Mouse (Mus musculus) hindbrain, embryonic 14.5 days (tissue): ENCODE data around the gene Gm29106. TPM values are rescaled to one million over a fixed set of nuclear protein-coding genes. Genes with fewer than 3 reads are reported as not detected.
"Not testable (repeated sequence)": the region's sequence is repeated elsewhere in the genome, so short reads cannot be mapped to it uniquely, and the experiment has no call there.

Experiments used
- ATAC-seq: fragments of 200-750 bp; cut with Nextera tagmentation; 2 replicates; pipeline ENCODE4 v1.8.0; 2017; ENCODE audit warnings: moderate number of reproducible peaks, mild to moderate bottlenecking, moderate TSS enrichment, moderate library complexity; ENCODE audit not compliant: low FRiP score
- DNase-seq: peaks from one replicate; pipeline ENCODE4 v3.0.0-alpha.2; 2015; ENCODE audit warnings: low spot score
- H3K27ac ChIP-seq: fragments of 300-500 bp; sonication (generic); 2 replicates; pipeline ENCODE4 v1.5.1; 2014; ENCODE audit warnings: mild to moderate bottlenecking, moderate library complexity
- H3K27me3 ChIP-seq: fragments of 300-500 bp; sonication (generic); 2 replicates; pipeline ENCODE4 v1.6.1; 2014; ENCODE audit warnings: mild to moderate bottlenecking, low read length, mixed read lengths; ENCODE audit not compliant: control insufficient read depth, insufficient read depth
- H3K36me3 ChIP-seq: fragments of 300-500 bp; sonication (generic); replicated peaks from 2 replicates; pipeline ENCODE4 v1.6.1; 2014; ENCODE audit not compliant: control insufficient read depth, insufficient read depth
- H3K4me1 ChIP-seq: fragments of 300-500 bp; sonication (generic); replicated peaks from 2 replicates; pipeline ENCODE4 v1.6.1; 2014; ENCODE audit warnings: antibody characterized with exemption, low read length, mixed read lengths; ENCODE audit not compliant: control insufficient read depth, insufficient read depth
- H3K4me2 ChIP-seq: fragments of 300-500 bp; sonication (generic); replicated peaks from 2 replicates; pipeline ENCODE4 v1.6.1; 2014; ENCODE audit warnings: mild to moderate bottlenecking, moderate library complexity
- H3K4me3 ChIP-seq: fragments of 300-500 bp; sonication (generic); replicated peaks from 2 replicates; pipeline ENCODE4 v1.5.1; 2014; ENCODE audit warnings: mild to moderate bottlenecking, low read length
- H3K9ac ChIP-seq: fragments of 300-500 bp; sonication (generic); 2 replicates; pipeline ENCODE4 v1.6.1; 2014
- H3K9me3 ChIP-seq: fragments of 300-500 bp; sonication (generic); 2 replicates; pipeline ENCODE4 v1.6.1; 2016; ENCODE audit warnings: low read length; ENCODE audit not compliant: control insufficient read depth
- WGBS: fragments of 180-500 bp; shearing (Covaris S2); extraction: QIAGEN DNeasy Blood & Tissue Kit; methylation state at CpG from one replicate; pipeline ENCODE4 v1.1.7; 2014; 5-methylcytosine and 5-hydroxymethylcytosine counted together
- polyA plus RNA-seq: library from polyadenylated mRNA; unstranded; fragments of >200 nt; fragmentation: Nextera tagmentation; extraction: Ambion mirVana; gene quantifications from 2 replicates; pipeline ENCODE4 v1.2.1, GENCODE M21; 2014

Gm29106 gene
- polyA plus RNA-seq = 0.48 and 0.87 TPM in 2 replicates

DNA sequence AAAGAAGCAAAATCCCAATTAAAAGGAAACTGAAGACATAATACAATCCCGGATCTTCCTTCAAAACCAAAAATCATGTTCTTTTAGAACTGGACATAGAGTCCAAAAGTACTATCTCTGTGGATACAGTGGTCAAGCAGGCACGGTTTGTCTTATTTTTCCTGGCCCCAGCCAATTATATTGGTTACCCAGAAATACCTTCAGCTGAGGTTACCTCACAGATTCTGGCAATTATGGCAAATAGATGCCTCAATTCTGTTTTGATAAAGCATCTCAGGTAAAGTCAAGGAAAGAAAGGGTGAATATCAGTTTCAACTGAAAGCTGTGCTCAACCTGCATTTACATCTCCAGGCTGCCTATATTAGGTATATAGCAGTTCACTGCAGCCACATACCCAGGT is at the start of gene Gm29106:
Gene Gm29106 (plus strand): TSS at position 301 of the 400 bp plus-strand sequence.
- H3K27me3 ChIP-seq, H3K4me3 ChIP-seq, H3K9ac ChIP-seq, H3K27ac ChIP-seq, ATAC-seq, H3K4me1 ChIP-seq, H3K36me3 ChIP-seq, DNase-seq, H3K4me2 ChIP-seq, H3K9me3 ChIP-seq: not testable (repeated sequence)
- WGBS = 78% methylated on average over 2 of the region's 2 CpGs

DNA sequence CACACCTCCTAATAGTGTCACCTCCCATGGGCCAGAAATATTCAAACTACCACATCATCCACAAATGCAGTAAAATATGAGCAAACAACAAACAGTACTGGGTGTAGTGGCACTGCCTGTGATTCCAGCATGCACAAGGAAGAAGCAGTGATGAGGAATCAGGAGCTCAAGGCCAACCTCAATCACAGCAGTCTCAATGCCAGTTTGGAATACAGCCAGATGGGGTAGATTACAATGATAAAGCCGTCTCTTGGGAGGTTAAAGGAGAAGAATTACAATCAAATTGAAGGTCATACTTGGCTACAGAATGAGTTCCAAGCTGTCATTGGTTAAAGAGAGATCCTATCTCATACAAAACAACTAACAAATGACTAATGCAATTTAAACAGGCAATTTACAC is 52.2 kb downstream of the Gm29106 start:
- Histone ChIP-seq H3K9ac (no peak overlapping the region), H3K36me3 (no peaks in the 10 kb centered on the region), H3K27ac (no peak overlapping the region), H3K4me1 (no peaks in the 10 kb centered on the region), H3K27me3 (no peaks in the 10 kb centered on the region), H3K4me3 (no peak overlapping the region), H3K9me3 (no peaks in the 10 kb centered on the region), H3K4me2 (no peak overlapping the region)
- ATAC-seq (no peak), DNase-seq (no peak)
- WGBS = 56% methylated on average over 1 of the region's 1 CpGs

DNA sequence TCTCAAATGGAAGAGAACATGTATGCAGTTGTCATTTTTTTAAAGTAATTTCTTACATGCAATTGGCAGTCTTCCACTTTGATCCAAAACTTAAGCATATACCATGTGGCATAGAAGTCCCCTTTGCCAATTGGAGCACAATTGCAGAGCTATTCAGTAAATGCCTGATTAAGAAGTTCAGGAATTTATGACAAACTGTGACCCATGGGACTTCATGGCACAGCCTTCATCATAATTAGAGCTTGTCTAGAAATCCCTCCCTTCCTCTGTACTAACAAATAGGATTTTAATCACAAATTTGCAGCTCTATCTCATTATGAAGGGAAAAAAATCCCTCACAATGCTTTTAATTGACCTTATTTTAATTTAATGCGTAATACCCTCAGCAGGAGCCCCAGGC is 59.7 kb downstream of the Gm29106 start:
- no peak overlapping the region for H3K4me3 ChIP-seq
- no peak overlapping the region for H3K4me2 ChIP-seq
- H3K4me1 ChIP-seq = no peaks in the 10 kb centered on the region
- 74% methylated on average over 1 of the region's 1 CpGs for WGBS
- DNase-seq (no peak), ATAC-seq (no peak)
- no peak overlapping the region for H3K9ac ChIP-seq
- H3K27ac ChIP-seq = no peak overlapping the region
- no peaks in the 10 kb centered on the region for H3K9me3 ChIP-seq
- no peaks in the 10 kb centered on the region for H3K36me3 ChIP-seq
- no peaks in the 10 kb centered on the region for H3K27me3 ChIP-seq

Other genes with a start within 250 kb of the Gm29106 start
- not detected in 2 replicates for gene Gm28168, start 248.5 kb upstream of the Gm29106 start, polyA plus RNA-seq
- not detected in 2 replicates for gene Gm7145, start 210.6 kb upstream of the Gm29106 start, polyA plus RNA-seq
- 436 and 439 TPM in 2 replicates for gene Tsn, start 135.2 kb downstream of the Gm29106 start, polyA plus RNA-seq
- 68.2 and 71.2 TPM in 2 replicates for gene Nifk, start 145.3 kb downstream of the Gm29106 start, polyA plus RNA-seq
- 115 and 130 TPM in 2 replicates for gene Clasp1, start 212.5 kb downstream of the Gm29106 start, polyA plus RNA-seq